Mouse (Mus musculus) embryonic facial prominence, embryonic 14.5 days (tissue): ENCODE measurements around the gene Rbm10. TPM values are rescaled to one million over a fixed set of nuclear protein-coding genes. Genes with fewer than 3 reads are reported as not detected.
A peak's percentile ranks its signal among the peaks of the same experiment; 100 is the strongest.

Source experiments
- ATAC-seq: fragments of 200-750 bp; cut with Nextera tagmentation; 2 replicates; pipeline ENCODE4 v1.8.0; 2017; ENCODE audit warnings: low read depth, moderate number of reproducible peaks, moderate TSS enrichment
- DNase-seq: peaks from one replicate; pipeline ENCODE4 v3.0.0-alpha.2; 2015; ENCODE audit warnings: low spot score
- H3K27ac ChIP-seq: fragments of 300-500 bp; sonication (generic); replicated peaks from 2 replicates; pipeline ENCODE4 v1.5.1; 2014; ENCODE audit warnings: low read depth, mild to moderate bottlenecking, low read length, moderate library complexity
- H3K27me3 ChIP-seq: fragments of 300-500 bp; sonication (generic); replicated peaks from 2 replicates; pipeline ENCODE4 v1.6.1; 2014; ENCODE audit warnings: low read length; ENCODE audit not compliant: control insufficient read depth, insufficient read depth
- H3K36me3 ChIP-seq: fragments of 300-500 bp; sonication (generic); 2 replicates; pipeline ENCODE4 v1.6.1; 2014; ENCODE audit warnings: low read length, mixed read lengths; ENCODE audit not compliant: control insufficient read depth, insufficient read depth
- H3K4me1 ChIP-seq: fragments of 300-500 bp; sonication (generic); 2 replicates; pipeline ENCODE4 v1.6.1; 2014; ENCODE audit warnings: antibody characterized with exemption, low read length; ENCODE audit not compliant: control insufficient read depth, insufficient read depth
- H3K4me2 ChIP-seq: fragments of 300-500 bp; sonication (generic); 2 replicates; pipeline ENCODE4 v1.6.1; 2014; ENCODE audit warnings: low read depth, mild to moderate bottlenecking, low read length, moderate library complexity, mixed read lengths
- H3K4me3 ChIP-seq: fragments of 300-500 bp; sonication (generic); 2 replicates; pipeline ENCODE4 v1.5.1; 2014; ENCODE audit warnings: low read depth, mild to moderate bottlenecking, low read length
- H3K9ac ChIP-seq: fragments of 300-500 bp; sonication (generic); 2 replicates; pipeline ENCODE4 v1.6.1; 2014; ENCODE audit warnings: low read depth, mild to moderate bottlenecking, low read length, moderate library complexity, mixed read lengths
- H3K9me3 ChIP-seq: fragments of 300-500 bp; sonication (generic); 2 replicates; pipeline ENCODE4 v1.6.1; 2016; ENCODE audit warnings: low read length; ENCODE audit not compliant: control insufficient read depth
- WGBS: fragments of 180-500 bp; shearing (Covaris S2); extraction: QIAGEN DNeasy Blood & Tissue Kit; methylation state at CpG from one replicate; pipeline ENCODE4 v1.1.7; 2014; 5-methylcytosine and 5-hydroxymethylcytosine counted together
- polyA plus RNA-seq: library from polyadenylated mRNA; unstranded; fragments of >200 nt; fragmentation: Nextera tagmentation; extraction: Ambion mirVana; gene quantifications from 2 replicates; pipeline ENCODE4 v1.2.1, GENCODE M21; 2014

The Rbm10 gene
- 43.5 and 51.3 TPM in 2 replicates for polyA plus RNA-seq

DNA sequence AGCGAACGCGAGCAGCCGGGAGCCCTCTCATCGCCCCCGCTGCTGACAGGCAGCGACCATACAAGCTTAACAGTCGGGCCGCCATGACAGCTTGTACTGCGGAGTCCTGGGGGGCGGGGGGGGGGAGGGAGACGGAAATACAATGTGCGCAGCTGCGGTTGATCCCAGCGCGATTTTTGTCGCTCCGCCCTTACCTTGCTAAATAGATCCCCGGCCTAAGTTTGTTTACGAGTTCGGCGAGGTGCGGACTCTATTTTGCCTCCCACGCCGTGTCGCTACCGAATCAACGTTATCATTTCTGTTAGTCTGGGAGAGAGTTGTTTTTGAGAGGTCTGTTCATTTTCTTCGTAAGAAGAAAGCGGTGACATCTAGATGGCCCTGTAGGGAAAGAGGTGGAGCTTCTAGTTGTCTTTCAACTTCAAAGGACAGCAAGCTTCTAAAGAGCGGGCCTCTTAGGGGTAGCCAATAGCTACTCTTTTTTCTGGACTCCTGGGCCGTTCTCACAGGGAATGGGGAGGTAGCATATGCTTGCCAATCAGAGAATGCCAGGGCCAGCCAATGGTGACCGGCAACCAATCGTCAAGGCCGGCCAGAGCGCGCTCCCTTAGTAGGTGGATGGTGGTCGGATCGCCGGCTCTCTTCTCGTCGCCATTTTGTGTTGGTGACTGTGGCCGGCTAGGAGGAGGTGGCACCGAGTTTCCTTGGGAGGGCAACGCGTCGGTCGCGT is at the start of gene Rbm10, which contains the start of gene Ndufb11:
Gene Rbm10, plus strand, starts transcription at position 328 of the 727 bp plus-strand sequence.
Gene Ndufb11, minus strand, starts transcription at position 444 of the 727 bp plus-strand sequence.
- Histone ChIP-seq H3K4me1 (no peaks in the 10 kb centered on the region), H3K9ac (peak within 1 kb of the TSS; percentile 71), H3K4me3 (peak within 1 kb of the TSS; percentile 59), H3K9me3 (no peaks in the 10 kb centered on the region), H3K27me3 (no peaks in the 10 kb centered on the region), H3K4me2 (peak within 1 kb of the TSS; percentile 68), H3K36me3 (peaks cover 23% of the 10 kb centered on the region; the same call in 1 of the 2 replicates), H3K27ac (peak within 1 kb of the TSS; percentile 89)
- ATAC-seq (peak; percentile 98), DNase-seq (peak; percentile 91)
- WGBS: 23% methylated on average over 42 of the region's 49 CpGs

GRCm38 (mm10) chrX:20571024-20571423 is 46.3 kb upstream of the Rbm10 start:
- Histone ChIP-seq H3K4me3 (no peak overlapping the region), H3K4me2 (no peak overlapping the region), H3K9me3 (no peaks in the 10 kb centered on the region), H3K36me3 (no peaks in the 10 kb centered on the region), H3K27me3 (no peaks in the 10 kb centered on the region), H3K27ac (no peak overlapping the region), H3K4me1 (no peaks in the 10 kb centered on the region), H3K9ac (no peak overlapping the region)
- 37% methylated on average over 2 of the region's 2 CpGs for WGBS
- DNase-seq: peak; percentile 43
- ATAC-seq: no peak

- 67% methylated on average over 9 of the region's 9 CpGs for WGBS
- H3K27me3 ChIP-seq: no peaks in the 10 kb centered on the region
- H3K27ac ChIP-seq: no peak overlapping the region
- no peak overlapping the region for H3K4me3 ChIP-seq
- no peaks in the 10 kb centered on the region for H3K9me3 ChIP-seq
- H3K9ac ChIP-seq: no peak overlapping the region
- no peak overlapping the region for H3K4me2 ChIP-seq
- no peak for ATAC-seq
- DNase-seq: no peak
- H3K36me3 ChIP-seq: no peaks in the 10 kb centered on the region
- no peaks in the 10 kb centered on the region for H3K4me1 ChIP-seq
These were observed 44.6 kb upstream of the Rbm10 start for GRCm38 (mm10) chrX:20572683-20573082.

DNA sequence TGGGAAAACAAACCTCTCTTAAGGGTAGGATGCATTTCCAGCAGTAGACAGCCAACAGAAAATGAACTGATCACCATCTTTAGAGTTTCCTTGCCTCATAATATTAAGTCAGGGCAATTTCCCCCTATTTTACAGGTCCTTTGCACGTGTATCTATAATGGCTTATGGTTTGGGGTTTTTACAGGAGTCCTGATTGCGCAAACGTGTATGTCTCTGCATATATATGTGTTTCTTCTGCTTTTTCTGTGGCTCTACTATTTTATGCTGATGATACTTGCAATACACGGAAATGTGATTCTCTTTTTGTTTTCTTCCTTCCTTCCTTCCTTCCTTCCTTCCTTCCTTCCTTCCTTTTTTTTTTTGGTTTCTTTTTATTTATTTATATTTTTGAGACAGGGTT is 43.4 kb upstream of the Rbm10 start:
- ATAC-seq: no peak
- H3K4me2 ChIP-seq: no peak overlapping the region
- H3K9me3 ChIP-seq: no peaks in the 10 kb centered on the region
- H3K36me3 ChIP-seq: no peaks in the 10 kb centered on the region
- no peak overlapping the region for H3K27ac ChIP-seq
- DNase-seq: no peak
- WGBS: 89% methylated on average over 4 of the region's 4 CpGs
- H3K4me3 ChIP-seq: no peak overlapping the region
- no peak overlapping the region for H3K9ac ChIP-seq
- no peaks in the 10 kb centered on the region for H3K27me3 ChIP-seq
- H3K4me1 ChIP-seq: no peaks in the 10 kb centered on the region

- Histone ChIP-seq H3K27ac (no peak overlapping the region), H3K4me3 (no peak overlapping the region), H3K4me1 (no peaks in the 10 kb centered on the region), H3K9ac (no peak overlapping the region), H3K9me3 (no peaks in the 10 kb centered on the region), H3K27me3 (no peaks in the 10 kb centered on the region), H3K4me2 (no peak overlapping the region), H3K36me3 (no peaks in the 10 kb centered on the region)
- DNase-seq (no peak), ATAC-seq (no peak)
- WGBS: 13% methylated on average over 4 of the region's 4 CpGs
These were observed 29.3 kb upstream of the Rbm10 start for GRCm38 (mm10) chrX:20587968-20588367.

- Histone ChIP-seq H3K27me3 (no peaks in the 10 kb centered on the region), H3K36me3 (no peaks in the 10 kb centered on the region), H3K9me3 (no peaks in the 10 kb centered on the region), H3K4me2 (no peak overlapping the region), H3K27ac (no peak overlapping the region), H3K4me3 (no peak overlapping the region), H3K4me1 (no peaks in the 10 kb centered on the region), H3K9ac (no peak overlapping the region)
- DNase-seq: no peak
- no peak for ATAC-seq
- 75% methylated on average over 4 of the region's 4 CpGs for WGBS
These were observed 8.8 kb upstream of the Rbm10 start for GRCm38 (mm10) chrX:20608500-20608899.

- peak overlapping the region; percentile 89 for H3K27ac ChIP-seq
- WGBS: 29% methylated on average over 17 of the region's 17 CpGs
- peak overlapping the region; percentile 68 for H3K4me2 ChIP-seq
- H3K36me3 ChIP-seq: peaks cover 22% of the 10 kb centered on the region; the same call in 1 of the 2 replicates
- H3K9me3 ChIP-seq: no peaks in the 10 kb centered on the region
- DNase-seq (no peak), ATAC-seq (peak; percentile 16; the same call in 1 of the 2 replicates)
- no peaks in the 10 kb centered on the region for H3K27me3 ChIP-seq
- peak overlapping the region; percentile 59 for H3K4me3 ChIP-seq
- peak overlapping the region; percentile 67 for H3K9ac ChIP-seq
- no peaks in the 10 kb centered on the region for H3K4me1 ChIP-seq
These were observed 485 bp upstream of the Rbm10 start for GRCm38 (mm10) chrX:20616861-20617175.

DNA sequence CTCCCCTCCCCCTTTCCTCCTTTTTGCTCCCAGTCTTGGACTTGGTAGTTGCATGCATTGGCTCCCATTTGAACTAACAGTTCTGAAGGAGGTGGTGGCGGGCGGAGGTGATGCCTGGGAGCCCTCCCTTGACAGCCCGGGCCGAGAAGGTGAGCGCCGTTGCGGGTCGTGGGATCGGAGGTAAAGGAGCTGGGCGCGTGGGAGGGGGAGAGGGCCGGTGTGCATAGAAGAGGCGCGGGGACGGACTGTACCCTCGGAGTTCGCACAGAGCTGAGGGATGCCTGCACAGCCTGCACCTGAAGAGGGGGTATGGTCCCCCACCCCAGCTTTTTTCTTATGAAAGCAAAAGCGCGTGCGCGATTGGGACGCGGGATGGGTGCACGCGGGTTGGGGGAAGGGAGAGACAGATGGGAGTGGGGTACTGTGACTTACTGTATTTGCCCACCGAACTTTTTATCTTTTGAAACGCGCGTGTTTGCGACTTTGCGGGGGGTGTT is 648 bp downstream of the Rbm10 start:
- WGBS: 31% methylated on average over 29 of the region's 31 CpGs
- H3K9ac ChIP-seq: peak overlapping the region; percentile 71
- peak overlapping the region; percentile 57 for H3K4me2 ChIP-seq
- peak overlapping the region; percentile 59 for H3K4me3 ChIP-seq
- no peaks in the 10 kb centered on the region for H3K9me3 ChIP-seq
- H3K27me3 ChIP-seq: no peaks in the 10 kb centered on the region
- no peaks in the 10 kb centered on the region for H3K4me1 ChIP-seq
- H3K36me3 ChIP-seq: peaks cover 29% of the 10 kb centered on the region; the same call in 1 of the 2 replicates
- peak overlapping the region; percentile 75 for H3K27ac ChIP-seq
- DNase-seq (peak; percentile 51), ATAC-seq (peak; percentile 44)

GRCm38 (mm10) chrX:20638141-20638540 is 20.8 kb downstream of the Rbm10 start:
- Histone ChIP-seq H3K4me3 (no peak overlapping the region), H3K4me2 (no peak overlapping the region), H3K4me1 (no peaks in the 10 kb centered on the region), H3K27me3 (no peaks in the 10 kb centered on the region), H3K27ac (no peak overlapping the region), H3K36me3 (peaks cover 32% of the 10 kb centered on the region; the same call in 1 of the 2 replicates), H3K9me3 (no peaks in the 10 kb centered on the region), H3K9ac (no peak overlapping the region)
- 85% methylated on average over 2 of the region's 2 CpGs for WGBS
- ATAC-seq (no peak), DNase-seq (no peak)
